Mouse (Mus musculus): Measurements from ENCODE around the gene Gm35549. TPM values are rescaled to one million over a fixed set of nuclear protein-coding genes. Genes with fewer than 3 reads are reported as not detected.
"Not testable (repeated sequence)": the region's sequence is repeated elsewhere in the genome, so short reads cannot be mapped to it uniquely, and the experiment has no call there.

Gm35549 gene
- 1 to 10 TPM; 1.3 to 1.9 TPM for polyA plus RNA-seq (2017; shearing (Covaris generic))

DNA sequence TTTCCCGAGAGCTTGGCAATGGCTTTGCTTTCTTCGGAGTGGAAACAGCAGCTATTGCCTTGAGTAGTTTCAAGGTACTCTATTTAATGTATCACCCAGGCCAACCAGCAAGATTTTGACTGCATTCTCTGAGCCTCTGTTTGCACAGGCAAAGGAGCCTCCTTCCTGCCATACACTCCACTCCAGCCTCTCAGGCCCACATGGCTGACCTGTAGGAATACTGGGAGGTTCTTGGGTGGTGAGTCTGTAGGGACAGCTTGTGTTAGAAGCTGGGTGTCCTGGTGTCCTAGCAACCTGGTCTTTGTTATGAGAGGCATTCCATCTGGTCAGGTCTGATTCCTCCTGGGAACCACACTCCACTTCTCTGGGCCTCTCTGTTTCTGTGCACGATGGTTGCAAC is at the start of gene Gm35549:
Gene Gm35549, minus strand, starts transcription at position 276 of the 400 bp plus-strand sequence.
- no peak for ATAC-seq

GRCm38 (mm10) chr9:122886372-122887179 is 42.7 kb upstream of the Gm35549 start:
- peak; percentile 98 for ATAC-seq

GRCm38 (mm10) chr9:122885385-122885784 is 41.5 kb upstream of the Gm35549 start, which contains the start of gene Zkscan7:
Zkscan7 (plus strand) TSS chr9:122885685.
- ATAC-seq, result no peak

DNA sequence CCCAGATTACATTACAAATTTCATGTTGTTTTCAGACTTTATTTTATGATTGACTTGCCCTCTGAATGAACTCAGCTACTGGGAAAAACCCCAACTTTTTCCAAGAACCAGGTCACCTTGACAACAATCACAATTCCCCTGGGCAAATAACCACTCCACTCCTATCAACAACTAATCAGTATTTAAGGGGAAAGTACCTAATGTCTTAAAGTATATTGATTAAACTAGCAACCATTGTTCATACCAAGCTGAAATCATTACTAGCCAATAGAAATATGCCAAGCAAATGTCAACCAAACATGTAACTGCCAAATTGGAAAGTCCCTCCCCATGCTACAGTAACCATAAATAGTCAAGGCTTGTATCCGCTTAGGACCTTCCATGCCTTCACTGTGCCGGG is 31.3 kb upstream of the Gm35549 start:
- peak; percentile 36 for ATAC-seq

GRCm38 (mm10) chr9:122874653-122875052 is 30.8 kb upstream of the Gm35549 start:
- no peak for ATAC-seq

- ATAC-seq, result no peak
These were observed 28.8 kb upstream of the Gm35549 start for GRCm38 (mm10) chr9:122872595-122872994.

DNA sequence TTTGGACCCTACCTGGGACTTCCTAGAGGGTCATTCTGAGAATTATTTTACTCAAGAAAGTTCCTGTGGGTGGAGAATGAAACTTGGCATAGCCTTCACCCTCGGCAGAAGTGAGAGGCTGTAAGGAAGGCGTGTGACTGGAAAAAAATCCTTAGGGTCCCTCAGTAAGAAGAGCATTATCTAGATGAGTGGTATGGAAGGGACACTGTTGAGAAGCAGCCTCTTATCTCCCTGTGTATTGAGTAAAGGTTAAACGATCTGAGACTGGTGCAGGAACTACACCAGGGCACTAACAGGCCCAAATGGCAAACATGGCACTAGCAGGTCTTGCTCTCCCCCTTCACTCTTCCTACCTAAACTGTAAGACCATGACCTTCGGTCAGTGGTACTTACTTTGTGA is 22.4 kb upstream of the Gm35549 start:
- ATAC-seq, result peak; percentile 12

DNA sequence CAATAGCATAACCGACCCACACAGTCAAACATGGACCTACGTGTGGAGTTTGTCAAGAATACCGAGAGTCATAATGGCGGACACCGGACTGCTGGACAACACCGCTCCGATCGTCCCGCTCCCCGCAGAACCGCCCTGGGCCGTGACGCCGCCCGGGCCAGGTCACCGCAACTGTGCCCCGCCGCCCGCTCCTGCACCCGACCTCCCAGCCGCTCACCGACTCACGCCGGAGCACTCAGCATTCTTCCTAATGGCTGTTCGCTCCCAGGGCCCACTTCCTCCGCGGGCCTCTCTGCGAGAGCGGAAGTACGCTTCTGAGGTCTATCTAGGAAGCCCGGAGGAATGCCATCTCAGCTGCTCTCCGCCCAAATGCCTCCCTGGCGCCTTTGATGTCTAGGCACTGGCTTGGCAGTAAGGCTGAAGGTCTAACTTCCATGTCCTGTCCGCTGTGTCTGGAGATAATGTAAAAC is 21.9 kb upstream of the Gm35549 start, which contains the start of gene Zfp445:
Gene Zfp445, minus strand, starts transcription at position 310 of the 470 bp plus-strand sequence.
- ATAC-seq, result peak; percentile 98

DNA sequence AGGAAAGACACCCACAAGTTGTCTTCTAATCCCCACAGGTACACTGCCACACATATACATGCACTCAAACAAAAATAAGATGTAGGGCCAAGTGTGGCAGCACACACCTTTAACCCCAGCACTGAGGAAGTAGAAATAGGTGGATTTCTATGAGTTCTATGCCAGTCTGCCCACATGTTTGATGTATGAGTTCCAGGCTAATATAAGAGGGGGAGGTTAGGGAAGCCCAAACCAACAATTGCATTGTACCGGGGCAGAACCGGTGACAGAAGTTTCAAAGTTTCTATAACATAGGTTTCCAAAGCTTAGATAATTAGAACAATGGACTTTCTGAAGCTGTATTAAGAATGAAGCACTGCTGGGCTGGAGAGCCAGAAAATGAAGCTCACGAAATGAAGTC is 21.0 kb upstream of the Gm35549 start:
- ATAC-seq, result no peak

GRCm38 (mm10) chr9:122863731-122864130 is 19.9 kb upstream of the Gm35549 start:
- no peak for ATAC-seq

DNA sequence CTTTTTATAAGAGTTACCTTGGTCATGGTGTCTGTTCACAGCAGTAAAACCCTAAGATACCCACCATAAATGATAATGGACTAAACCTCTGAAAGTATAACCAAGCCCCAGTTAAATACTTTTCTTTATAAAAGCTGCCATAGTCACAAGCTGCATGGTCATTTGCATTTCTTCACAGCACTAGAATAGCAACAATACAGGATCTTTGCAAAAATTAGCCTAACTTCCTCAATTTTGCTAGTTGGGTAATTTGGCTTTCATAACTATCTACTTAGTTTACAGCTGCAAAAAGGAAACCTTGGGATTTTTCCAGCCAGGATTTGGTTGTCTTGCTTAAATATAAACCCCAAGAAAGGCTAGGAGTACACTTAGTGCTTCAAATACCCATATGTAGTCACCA is 16.9 kb upstream of the Gm35549 start:
- no peak for ATAC-seq

- no peak for ATAC-seq
These were observed 12.9 kb upstream of the Gm35549 start for GRCm38 (mm10) chr9:122856716-122857115.

DNA sequence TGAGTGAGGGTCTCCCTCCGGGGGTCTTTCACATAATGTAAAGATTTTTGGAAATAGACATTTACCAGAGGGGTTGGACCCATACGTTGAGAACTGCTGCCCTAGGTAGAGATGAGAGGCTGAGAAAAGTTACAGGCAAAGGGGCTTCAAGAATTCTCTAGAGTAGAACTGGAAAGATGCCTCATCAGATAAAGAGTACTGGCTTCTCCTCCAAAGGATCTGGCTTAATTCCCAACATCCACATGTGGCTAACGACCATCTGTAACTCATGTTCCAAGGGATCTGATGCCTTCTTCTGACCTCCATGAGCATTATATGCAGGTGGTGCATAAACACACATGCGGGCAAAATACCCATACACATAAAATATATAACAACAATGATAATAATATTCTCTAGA is 11.8 kb upstream of the Gm35549 start:
- no peak for ATAC-seq

DNA sequence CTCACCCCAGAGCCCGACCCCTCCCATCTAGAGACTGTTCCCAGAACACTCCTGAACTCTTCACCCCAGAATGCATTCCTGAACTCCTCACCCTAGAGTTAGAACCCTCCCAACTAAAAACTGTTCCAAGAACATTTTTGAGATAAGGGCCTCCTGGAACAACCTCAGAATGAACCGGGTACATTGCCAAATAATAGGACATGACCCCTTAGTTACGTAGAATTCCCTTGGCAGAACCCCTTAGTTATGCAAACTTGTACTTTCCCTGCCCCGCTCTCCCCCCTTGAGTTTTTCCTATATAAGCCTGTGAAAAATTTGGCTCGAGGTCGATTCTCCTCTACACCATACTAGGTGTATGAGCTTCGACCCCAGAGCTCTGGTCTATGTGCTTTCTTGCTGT is 11.3 kb upstream of the Gm35549 start:
- ATAC-seq, result not testable (repeated sequence)

GRCm38 (mm10) chr9:122854526-122854925 is 10.7 kb upstream of the Gm35549 start:
- no peak for ATAC-seq

DNA sequence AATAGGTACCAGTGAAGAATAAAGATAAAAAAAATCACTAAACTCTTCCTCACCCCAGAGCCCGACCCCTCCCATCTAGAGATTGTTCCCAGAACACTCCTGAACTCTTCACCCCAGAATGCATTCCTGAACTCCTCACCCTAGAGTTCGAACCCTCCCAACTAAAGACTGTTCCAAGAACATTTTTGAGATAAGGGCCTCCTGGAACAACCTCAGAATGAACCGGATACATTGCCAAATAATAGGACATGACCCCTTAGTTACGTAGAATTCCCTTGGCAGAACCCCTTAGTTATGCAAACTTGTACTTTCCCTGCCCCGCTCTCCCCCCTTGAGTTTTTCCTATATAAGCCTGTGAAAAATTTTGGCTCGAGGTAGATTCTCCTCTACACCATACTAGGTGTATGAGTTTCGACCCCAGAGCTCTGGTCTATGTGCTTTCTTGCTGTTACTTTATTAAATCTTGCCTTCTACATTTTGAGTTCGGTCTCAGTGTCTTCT is 4.0 kb upstream of the Gm35549 start:
- ATAC-seq, result not testable (repeated sequence)

DNA sequence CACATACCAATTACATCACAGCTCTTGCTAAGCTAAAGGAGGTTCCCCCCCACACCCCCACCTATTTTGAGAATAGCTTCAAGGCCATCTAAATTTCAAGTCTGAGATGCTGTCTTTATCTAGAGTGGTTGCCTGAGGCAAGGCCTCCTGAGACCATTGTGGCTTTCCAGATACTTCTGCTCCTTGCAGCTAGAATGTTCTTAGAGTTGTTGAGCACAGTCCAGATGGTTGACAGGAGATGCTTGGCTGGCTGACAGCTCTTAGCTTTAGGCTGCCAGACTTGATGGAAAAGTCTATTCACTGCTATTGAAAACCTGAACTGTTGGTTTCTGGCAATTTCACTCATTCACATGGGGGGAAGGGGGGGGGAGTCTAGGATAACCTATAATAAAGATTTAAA is 2.3 kb upstream of the Gm35549 start:
- ATAC-seq, result no peak

DNA sequence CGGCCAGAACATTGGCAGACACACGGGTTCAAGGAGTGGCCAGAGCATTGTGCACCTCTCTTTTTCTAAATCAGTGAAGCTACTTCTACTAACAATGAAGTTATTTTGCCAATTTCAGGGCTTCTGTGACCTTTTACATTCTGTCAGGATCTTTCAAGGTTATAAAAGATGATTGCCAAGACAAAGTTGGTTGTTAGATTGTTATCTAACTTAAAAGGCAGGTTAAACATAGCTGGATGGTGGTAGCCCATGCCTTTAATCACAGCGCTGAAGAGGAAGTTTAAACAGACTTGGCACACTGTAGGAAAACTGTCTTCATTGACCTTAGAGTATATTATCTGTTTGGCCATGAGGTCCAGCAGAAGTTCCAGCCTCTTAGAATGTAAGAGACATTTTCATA is 1.8 kb upstream of the Gm35549 start:
- ATAC-seq, result no peak

- ATAC-seq, result no peak
These were observed 6.2 kb downstream of the Gm35549 start for GRCm38 (mm10) chr9:122837680-122838079.

DNA sequence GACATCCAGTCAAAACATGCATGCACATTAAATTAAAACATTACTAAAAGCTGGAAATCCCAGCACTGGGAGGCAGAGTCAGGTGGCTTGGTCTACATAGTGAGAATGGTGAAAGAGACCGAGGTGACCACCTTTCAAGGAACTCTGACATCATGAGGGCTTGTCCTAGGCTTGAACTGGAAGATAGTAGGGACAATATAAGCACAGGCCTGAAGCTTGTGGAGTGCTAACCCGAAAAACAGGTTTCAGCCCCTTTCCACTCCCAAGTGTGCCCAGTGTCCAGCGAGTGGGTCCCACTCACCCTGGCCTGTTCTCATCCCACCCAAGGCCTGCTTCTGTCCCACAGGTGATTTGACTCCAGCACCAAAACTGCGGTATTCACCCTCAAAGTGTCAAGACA is 6.6 kb downstream of the Gm35549 start:
- ATAC-seq, result no peak

- no peak for ATAC-seq
These were observed 7.0 kb downstream of the Gm35549 start for GRCm38 (mm10) chr9:122836790-122837189.

DNA sequence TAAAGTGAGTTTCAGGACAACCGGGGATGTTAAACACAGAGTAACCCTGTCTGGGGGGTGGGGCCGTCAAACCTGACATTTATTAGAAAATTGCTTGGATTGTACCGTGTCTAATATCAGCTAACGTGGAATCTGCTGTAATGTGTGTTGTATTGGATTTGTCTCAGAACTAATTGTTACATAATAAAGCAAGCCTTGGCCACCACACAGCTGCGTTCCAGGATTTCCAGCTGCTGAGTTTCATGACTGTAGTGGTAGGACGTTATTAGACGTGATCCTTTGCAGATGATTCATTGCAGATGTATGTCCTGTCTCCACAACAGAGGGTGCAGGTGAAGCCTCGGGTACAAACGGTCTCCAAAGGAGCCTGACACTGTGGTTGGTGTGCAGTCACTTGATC is 7.7 kb downstream of the Gm35549 start:
- ATAC-seq, result no peak

- ATAC-seq, result no peak
These were observed 13.9 kb downstream of the Gm35549 start for GRCm38 (mm10) chr9:122829826-122830380.

- ATAC-seq, result no peak
These were observed 17.1 kb downstream of the Gm35549 start for GRCm38 (mm10) chr9:122826743-122827142.

All from activated CD4-positive, CD25-positive, alpha-beta regulatory T cell, adult 4 months (primary cell).